In the genomic region with DNA sequence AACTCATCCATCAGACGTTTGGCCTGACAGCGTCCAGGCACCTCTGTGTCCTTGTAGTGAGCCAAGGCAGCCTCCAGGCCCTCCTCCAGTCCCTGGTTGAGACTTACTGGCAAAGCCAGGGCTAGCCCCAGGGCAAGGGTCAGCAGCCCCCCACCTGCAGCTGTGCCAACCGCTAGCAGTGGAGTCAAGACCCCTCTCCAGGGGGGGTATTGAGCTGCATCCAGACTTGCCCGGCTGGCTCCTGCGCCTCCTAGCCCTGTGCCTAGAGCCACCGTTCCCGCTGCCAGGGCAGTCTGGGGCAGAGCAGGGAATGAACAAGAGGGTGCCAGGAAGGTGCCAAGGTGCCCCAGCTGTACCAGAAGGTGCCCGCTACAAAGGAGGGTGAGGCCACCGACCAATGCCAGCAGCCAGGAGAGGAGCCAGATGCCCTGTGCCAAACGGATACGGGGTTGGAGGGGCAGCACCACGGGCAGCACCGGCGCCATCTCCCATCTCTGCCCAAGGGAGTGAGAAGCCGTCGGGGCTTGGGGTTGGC, we compare ENCODE assay signal across 8 mouse cellular contexts. TPM values are rescaled to one million over a fixed set of nuclear protein-coding genes. Genes with fewer than 3 reads are reported as not detected.
A peak's percentile ranks its signal among the peaks of the same experiment; 100 is the strongest.
DNase-seq lines count a peak whose midpoint lies in the region; ATAC-seq and TF ChIP-seq lines count a peak whose summit lies in the region.

No protein-coding gene starts in this region.

- H3K27me3 ChIP-seq in kidney, adult 2 months (replicated peaks; ENCODE audit: control insufficient read depth, insufficient read depth, low read length): no peaks in the 10 kb centered on the region
- no peaks in the 10 kb centered on the region for H3K27me3 ChIP-seq in forebrain, embryonic 14.5 days (replicated peaks; ENCODE audit: control insufficient read depth, insufficient read depth, low read length)
- H3K27me3 ChIP-seq in liver, embryonic 16.5 days (ENCODE audit: control insufficient read depth, insufficient read depth, low read depth, low read length): no peaks in the 10 kb centered on the region

- no peaks in the 10 kb centered on the region for H3K9me3 ChIP-seq in forebrain, embryonic 14.5 days (replicated peaks; ENCODE audit: control insufficient read depth, low read length)
- no peaks in the 10 kb centered on the region for H3K9me3 ChIP-seq in liver, embryonic 16.5 days (replicated peaks; ENCODE audit: control insufficient read depth, low read length)

- peak overlapping the region; percentile 76 for H3K27ac ChIP-seq in kidney, adult 2 months (ENCODE audit: insufficient read depth, low read depth, low read length)
- peak overlapping the region; percentile 96 for H3K27ac ChIP-seq in bone marrow, adult 2 months (ENCODE audit: control insufficient read depth, insufficient read depth, low read depth, low read length, poor library complexity)
- H3K27ac ChIP-seq in forebrain, embryonic 14.5 days (ENCODE audit: low read depth, low read length): no peak overlapping the region
- peak overlapping the region; percentile 91 for H3K27ac ChIP-seq in liver, embryonic 16.5 days (ENCODE audit: low read length)

- no peaks in the 10 kb centered on the region; the same call in none of the 2 replicates for H3K36me3 ChIP-seq in kidney, adult 2 months (ENCODE audit: control insufficient read depth, insufficient read depth, low read length)
- H3K36me3 ChIP-seq in forebrain, embryonic 14.5 days (ENCODE audit: control insufficient read depth, insufficient read depth, low read length): peaks cover 31% of the 10 kb centered on the region
- peaks cover 2% of the 10 kb centered on the region; the same call in 1 of the 2 replicates for H3K36me3 ChIP-seq in liver, embryonic 16.5 days (ENCODE audit: control insufficient read depth, insufficient read depth)

- 24% methylated on average over 16 of the region's 16 CpGs for WGBS in kidney, adult 2 months
- 39% methylated on average over 16 of the region's 16 CpGs for WGBS in bone marrow, adult 2 months
- 15% methylated on average over 16 of the region's 16 CpGs for WGBS in forebrain, embryonic 14.5 days
- WGBS in liver, embryonic 16.5 days (ENCODE audit: insufficient replicate concordance): 30% methylated on average over 16 of the region's 16 CpGs

- no peak for TF ChIP-seq POLR2A in kidney, adult 2 months (IDR thresholded peaks at IDR 0.05; ENCODE audit: low read depth, low read length)
- peak; percentile 51; the same call in 1 of the 2 replicates for TF ChIP-seq POLR2A in bone marrow, adult 2 months (IDR thresholded peaks at IDR 0.05; ENCODE audit: borderline replicate concordance, control insufficient read depth, low read depth, low read length)

- TF ChIP-seq CTCF in kidney, adult 2 months (conservative IDR thresholded peaks at IDR 0.05; ENCODE audit: insufficient read depth, insufficient read length, low read depth, low read length): no peak
- no peak for TF ChIP-seq CTCF in bone marrow, adult 2 months (IDR thresholded peaks at IDR 0.05; ENCODE audit: control insufficient read depth, insufficient read depth, low read length)

- peak overlapping the region; percentile 68 for H3K9ac ChIP-seq in forebrain, embryonic 14.5 days (ENCODE audit: low read length)
- H3K9ac ChIP-seq in liver, embryonic 16.5 days (ENCODE audit: low read depth, low read length): peak overlapping the region; percentile 88

- no peaks in the 10 kb centered on the region for H3K4me1 ChIP-seq in kidney, adult 2 months (ENCODE audit: control insufficient read depth, insufficient read depth, low read length)
- H3K4me1 ChIP-seq in bone marrow, adult 2 months (ENCODE audit: control insufficient read depth, insufficient read depth, low read length): peaks cover 1% of the 10 kb centered on the region
- H3K4me1 ChIP-seq in forebrain, embryonic 14.5 days (ENCODE audit: control insufficient read depth, insufficient read depth, low read length): no peaks in the 10 kb centered on the region; the same call in 1 of the 2 replicates
- H3K4me1 ChIP-seq in liver, embryonic 16.5 days (ENCODE audit: control insufficient read depth, low read depth, low read length): peaks cover 41% of the 10 kb centered on the region

- H3K4me2 ChIP-seq in forebrain, embryonic 14.5 days (ENCODE audit: low read length): peak overlapping the region; percentile 73
- H3K4me2 ChIP-seq in liver, embryonic 16.5 days (ENCODE audit: low read depth, low read length): peak overlapping the region; percentile 99

- peak; percentile 10 for DNase-seq in kidney, adult 2 months
- DNase-seq in kidney, postnatal 25 days: no peak
- DNase-seq in forebrain, embryonic 14.5 days (ENCODE audit: low spot score): no peak
- no peak for DNase-seq in layer of hippocampus, adult 11-12 months (ENCODE audit: low spot score)
- DNase-seq in gastrocnemius, postnatal 10 days: no peak

- peak overlapping the region; percentile 64 for H3K4me3 ChIP-seq in kidney, adult 2 months (ENCODE audit: insufficient read depth, low read depth, low read length)
- H3K4me3 ChIP-seq in bone marrow, adult 2 months (replicated peaks; ENCODE audit: control insufficient read depth, low read depth, low read length): peak overlapping the region; percentile 75
- H3K4me3 ChIP-seq in forebrain, embryonic 14.5 days (ENCODE audit: low read depth, low read length): peak overlapping the region; percentile 48
- H3K4me3 ChIP-seq in liver, embryonic 16.5 days (ENCODE audit: low read depth, low read length): peak overlapping the region; percentile 90

- ATAC-seq in forebrain, embryonic 14.5 days: peak; percentile 27
- peak; percentile 0; the same call in 1 of the 2 replicates for ATAC-seq in liver, embryonic 16.5 days (ENCODE audit: low read depth)
- no peak for ATAC-seq in granulocyte monocyte progenitor cell, adult 5-6 weeks (replicated peaks; ENCODE audit: poor library complexity, severe bottlenecking)

RNA-seq across cellular contexts. Expression of a gene that starts 0.4 kb away (rescaled TPM):
- polyA plus RNA-seq in kidney, adult 2 months (2012; rRNA removed): 12.0 and 13.9 TPM in 2 replicates
- 3.6 and 9.7 TPM in 2 replicates for polyA plus RNA-seq in bone marrow, adult 2 months (2011; ENCODE audit: insufficient read depth, insufficient read length, low replicate concordance, missing spikeins)
- polyA plus RNA-seq in forebrain, embryonic 14.5 days (2014; fragmentation: Nextera tagmentation; extraction: Ambion mirVana): 0.93 and 0.99 TPM in 2 replicates
- polyA plus RNA-seq in liver, embryonic 16.5 days (2015; fragmentation: Nextera tagmentation; extraction: Ambion mirVana): 2.4 and 2.6 TPM in 2 replicates
- 2.2 and 2.9 TPM in 2 replicates for total RNA-seq in granulocyte monocyte progenitor cell, adult 5-6 weeks (2014; fragmentation: Nextera tagmentation)
- 0.22 and 0.52 TPM in 2 replicates for total RNA-seq in granulocyte monocyte progenitor cell, adult 5-6 weeks (2017)
- 1 to 10 TPM; 4.2 to 5.6 TPM for total RNA-seq in gastrocnemius, postnatal 10 days (2021)

RNA-seq across cellular contexts. Expression of a gene that starts 0.6 kb away (rescaled TPM):
- polyA plus RNA-seq in kidney, adult 2 months (2012; rRNA removed): 35.1 and 35.7 TPM in 2 replicates
- polyA plus RNA-seq in bone marrow, adult 2 months (2011; ENCODE audit: insufficient read depth, insufficient read length, low replicate concordance, missing spikeins): 31.1 and 54.7 TPM in 2 replicates
- 4.1 and 5.4 TPM in 2 replicates for polyA plus RNA-seq in forebrain, embryonic 14.5 days (2014; fragmentation: Nextera tagmentation; extraction: Ambion mirVana)
- polyA plus RNA-seq in liver, embryonic 16.5 days (2015; fragmentation: Nextera tagmentation; extraction: Ambion mirVana): 11.4 and 12.8 TPM in 2 replicates
- total RNA-seq in granulocyte monocyte progenitor cell, adult 5-6 weeks (2014; fragmentation: Nextera tagmentation): 26.1 and 30.2 TPM in 2 replicates
- total RNA-seq in granulocyte monocyte progenitor cell, adult 5-6 weeks (2017): 27.4 and 31.3 TPM in 2 replicates
- total RNA-seq in gastrocnemius, postnatal 10 days (2021): 10 to 100 TPM; 11.7 to 15.9 TPM

RNA-seq across cellular contexts. Expression of a gene that starts 8.6 kb away (rescaled TPM):
- polyA plus RNA-seq in kidney, adult 2 months (2012; rRNA removed): 105 and 125 TPM in 2 replicates
- 45.8 and 58.5 TPM in 2 replicates for polyA plus RNA-seq in bone marrow, adult 2 months (2011; ENCODE audit: insufficient read depth, insufficient read length, low replicate concordance, missing spikeins)
- 53.3 and 67.0 TPM in 2 replicates for polyA plus RNA-seq in forebrain, embryonic 14.5 days (2014; fragmentation: Nextera tagmentation; extraction: Ambion mirVana)
- 19.8 and 20.5 TPM in 2 replicates for polyA plus RNA-seq in liver, embryonic 16.5 days (2015; fragmentation: Nextera tagmentation; extraction: Ambion mirVana)
- 25.9 and 34.4 TPM in 2 replicates for total RNA-seq in granulocyte monocyte progenitor cell, adult 5-6 weeks (2014; fragmentation: Nextera tagmentation)
- total RNA-seq in granulocyte monocyte progenitor cell, adult 5-6 weeks (2017): 17.2 and 26.5 TPM in 2 replicates
- total RNA-seq in gastrocnemius, postnatal 10 days (2021): 10 to 100 TPM; 23.4 to 27.6 TPM

RNA-seq across cellular contexts. Expression of a gene that starts 12.9 kb away (rescaled TPM):
- 16.9 and 19.8 TPM in 2 replicates for polyA plus RNA-seq in kidney, adult 2 months (2012; rRNA removed)
- 67.4 and 91.6 TPM in 2 replicates for polyA plus RNA-seq in bone marrow, adult 2 months (2011; ENCODE audit: insufficient read depth, insufficient read length, low replicate concordance, missing spikeins)
- polyA plus RNA-seq in forebrain, embryonic 14.5 days (2014; fragmentation: Nextera tagmentation; extraction: Ambion mirVana): 57.1 and 57.4 TPM in 2 replicates
- polyA plus RNA-seq in liver, embryonic 16.5 days (2015; fragmentation: Nextera tagmentation; extraction: Ambion mirVana): 73.9 and 82.3 TPM in 2 replicates
- 115 and 125 TPM in 2 replicates for total RNA-seq in granulocyte monocyte progenitor cell, adult 5-6 weeks (2014; fragmentation: Nextera tagmentation)
- total RNA-seq in granulocyte monocyte progenitor cell, adult 5-6 weeks (2017): 120 and 123 TPM in 2 replicates
- total RNA-seq in gastrocnemius, postnatal 10 days (2021): 10 to 100 TPM; 37.7 to 49.7 TPM

RNA-seq across cellular contexts. Expression of a gene that starts 24.9 kb away (rescaled TPM):
- polyA plus RNA-seq in kidney, adult 2 months (2012; rRNA removed): 14.1 and 14.3 TPM in 2 replicates
- 10.7 and 19.1 TPM in 2 replicates for polyA plus RNA-seq in bone marrow, adult 2 months (2011; ENCODE audit: insufficient read depth, insufficient read length, low replicate concordance, missing spikeins)
- polyA plus RNA-seq in forebrain, embryonic 14.5 days (2014; fragmentation: Nextera tagmentation; extraction: Ambion mirVana): 24.2 and 26.4 TPM in 2 replicates
- polyA plus RNA-seq in liver, embryonic 16.5 days (2015; fragmentation: Nextera tagmentation; extraction: Ambion mirVana): 12.6 and 12.9 TPM in 2 replicates
- total RNA-seq in granulocyte monocyte progenitor cell, adult 5-6 weeks (2014; fragmentation: Nextera tagmentation): 17.8 and 28.9 TPM in 2 replicates
- total RNA-seq in granulocyte monocyte progenitor cell, adult 5-6 weeks (2017): 14.5 and 21.8 TPM in 2 replicates
- 10 to 100 TPM in 1 of 2 experiments, 1 to 10 TPM in 1; 9.1 to 11.2 TPM for total RNA-seq in gastrocnemius, postnatal 10 days (2021)
